Mouse (Mus musculus) limb, embryonic 11.5 days (tissue): ENCODE data around the gene Trim46. TPM values are rescaled to one million over a fixed set of nuclear protein-coding genes. Genes with fewer than 3 reads are reported as not detected.

ENCODE experiments used
- ATAC-seq: fragments of 200-750 bp; cut with Nextera tagmentation; 2 replicates; pipeline ENCODE4 v1.8.0; 2017; ENCODE audit warnings: low read depth; ENCODE audit not compliant: insufficient number of reproducible peaks, low FRiP score, low TSS enrichment
- DNase-seq: peaks from one replicate; pipeline ENCODE4 v3.0.0-alpha.2; 2015; ENCODE audit warnings: low spot score
- H3K27ac ChIP-seq: fragments of 300-500 bp; sonication (generic); replicated peaks from 2 replicates; pipeline ENCODE4 v1.5.1; 2014; ENCODE audit warnings: low read depth, mild to moderate bottlenecking, low read length
- H3K27me3 ChIP-seq: fragments of 300-500 bp; sonication (generic); 2 replicates; pipeline ENCODE4 v1.6.1; 2014; ENCODE audit warnings: mild to moderate bottlenecking, low read length, mixed read lengths; ENCODE audit not compliant: control insufficient read depth, insufficient read depth
- H3K36me3 ChIP-seq: fragments of 300-500 bp; sonication (generic); 2 replicates; pipeline ENCODE4 v1.6.1; 2014; ENCODE audit warnings: mild to moderate bottlenecking, low read length, moderate library complexity, mixed read lengths; ENCODE audit not compliant: control insufficient read depth, insufficient read depth
- H3K4me1 ChIP-seq: fragments of 300-500 bp; sonication (generic); 2 replicates; pipeline ENCODE4 v1.6.1; 2014; ENCODE audit warnings: low read length, mixed read lengths; ENCODE audit not compliant: control insufficient read depth, insufficient read depth
- H3K4me2 ChIP-seq: fragments of 300-500 bp; sonication (generic); 2 replicates; pipeline ENCODE4 v1.6.1; 2014; ENCODE audit warnings: low read depth, mild to moderate bottlenecking, moderate library complexity; ENCODE audit not compliant: severe bottlenecking
- H3K4me3 ChIP-seq: fragments of 300-500 bp; sonication (generic); 2 replicates; pipeline ENCODE4 v1.5.1; 2014; ENCODE audit warnings: low read depth, low read length
- H3K9ac ChIP-seq: fragments of 300-500 bp; sonication (generic); 2 replicates; pipeline ENCODE4 v1.6.1; 2014; ENCODE audit warnings: mild to moderate bottlenecking, low read length
- H3K9me3 ChIP-seq: fragments of 300-500 bp; sonication (generic); 2 replicates; pipeline ENCODE4 v1.6.1; 2016; ENCODE audit warnings: low read length; ENCODE audit not compliant: control insufficient read depth
- WGBS: fragments of 180-500 bp; shearing (Covaris S2); extraction: QIAGEN DNeasy Blood & Tissue Kit; methylation state at CpG from one replicate; pipeline ENCODE4 v1.1.7; 2014; 5-methylcytosine and 5-hydroxymethylcytosine counted together
- polyA plus RNA-seq: library from polyadenylated mRNA; unstranded; fragments of >200 nt; fragmentation: Nextera tagmentation; extraction: Ambion mirVana; gene quantifications from 2 replicates; pipeline ENCODE4 v1.2.1, GENCODE M21; 2014

Trim46 gene
- polyA plus RNA-seq, 1 experiment from 2014 or later = 5.5 TPM

GRCm38 (mm10) chr3:89266439-89266893, 20.4 kb upstream of the Trim46 start:
- Histone ChIP-seq H3K27me3 (no peaks in the 10 kb centered on the region), H3K9ac (peak overlapping the region; percentile 83), H3K4me2 (peak overlapping the region; percentile 95), H3K4me1 (peaks cover 15% of the 10 kb centered on the region), H3K27ac (no peak overlapping the region; the same call in 1 of the 2 replicates), H3K9me3 (no peaks in the 10 kb centered on the region), H3K4me3 (peak overlapping the region; percentile 55), H3K36me3 (no peaks in the 10 kb centered on the region)
- ATAC-seq = peak; percentile 66
- DNase-seq = peak; percentile 87
- under 1% methylated on average over 20 of the region's 20 CpGs for WGBS

- no peak overlapping the region for H3K4me2 ChIP-seq
- no peak overlapping the region for H3K27ac ChIP-seq
- H3K9me3 ChIP-seq = no peaks in the 10 kb centered on the region
- ATAC-seq (no peak), DNase-seq (no peak)
- WGBS = 71% methylated on average over 10 of the region's 10 CpGs
- H3K4me1 ChIP-seq = peaks cover 4% of the 10 kb centered on the region; the same call in 1 of the 2 replicates
- no peak overlapping the region for H3K4me3 ChIP-seq
- no peak overlapping the region for H3K9ac ChIP-seq
- no peaks in the 10 kb centered on the region for H3K36me3 ChIP-seq
- H3K27me3 ChIP-seq = no peaks in the 10 kb centered on the region
These were observed 16.3 kb upstream of the Trim46 start for GRCm38 (mm10) chr3:89262417-89262816.

GRCm38 (mm10) chr3:89260211-89260610, 14.1 kb upstream of the Trim46 start:
- H3K36me3 ChIP-seq = no peaks in the 10 kb centered on the region
- H3K9me3 ChIP-seq = no peaks in the 10 kb centered on the region
- ATAC-seq (no peak), DNase-seq (no peak)
- H3K4me2 ChIP-seq = no peak overlapping the region
- no peak overlapping the region for H3K9ac ChIP-seq
- H3K27ac ChIP-seq = no peak overlapping the region
- H3K27me3 ChIP-seq = no peaks in the 10 kb centered on the region
- WGBS = 78% methylated on average over 3 of the region's 3 CpGs
- no peak overlapping the region for H3K4me3 ChIP-seq
- H3K4me1 ChIP-seq = no peaks in the 10 kb centered on the region

GRCm38 (mm10) chr3:89259076-89259475, 13.0 kb upstream of the Trim46 start, which contains the start of gene Dpm3:
Gene Dpm3, plus strand, starts transcription at chr3:89259358.
- H3K4me2 ChIP-seq = no peak within 1 kb of the TSS
- H3K27me3 ChIP-seq = no peaks in the 10 kb centered on the region
- H3K36me3 ChIP-seq = no peaks in the 10 kb centered on the region
- no peaks in the 10 kb centered on the region for H3K4me1 ChIP-seq
- no peak for ATAC-seq
- H3K9ac ChIP-seq = no peak within 1 kb of the TSS
- no peaks in the 10 kb centered on the region for H3K9me3 ChIP-seq
- WGBS = 47% methylated on average over 7 of the region's 7 CpGs
- no peak for DNase-seq
- no peak within 1 kb of the TSS for H3K4me3 ChIP-seq
- H3K27ac ChIP-seq = no peak within 1 kb of the TSS

GRCm38 (mm10) chr3:89256177-89256576, 10.1 kb upstream of the Trim46 start:
- Histone ChIP-seq H3K27ac (no peak overlapping the region), H3K4me3 (no peak overlapping the region), H3K27me3 (no peaks in the 10 kb centered on the region), H3K4me1 (peaks cover 3% of the 10 kb centered on the region), H3K36me3 (no peaks in the 10 kb centered on the region), H3K9ac (0 out of 2 replicates have a peak overlapping the region, but pooled peaks have one; percentile 22), H3K9me3 (no peaks in the 10 kb centered on the region), H3K4me2 (no peak overlapping the region)
- 87% methylated on average over 5 of the region's 5 CpGs for WGBS
- no peak for ATAC-seq
- no peak for DNase-seq

- no peaks in the 10 kb centered on the region for H3K27me3 ChIP-seq
- no peak for ATAC-seq
- no peak overlapping the region for H3K4me3 ChIP-seq
- no peak overlapping the region for H3K9ac ChIP-seq
- 91% methylated on average over 5 of the region's 5 CpGs for WGBS
- H3K4me2 ChIP-seq = no peak overlapping the region
- H3K36me3 ChIP-seq = no peaks in the 10 kb centered on the region
- DNase-seq = no peak
- H3K9me3 ChIP-seq = no peaks in the 10 kb centered on the region
- no peak overlapping the region for H3K27ac ChIP-seq
- H3K4me1 ChIP-seq = peaks cover 9% of the 10 kb centered on the region
These were observed 8.9 kb upstream of the Trim46 start for GRCm38 (mm10) chr3:89254994-89255393.

GRCm38 (mm10) chr3:89251365-89251895, 5.3 kb upstream of the Trim46 start:
- Histone ChIP-seq H3K27me3 (no peaks in the 10 kb centered on the region), H3K4me3 (no peak overlapping the region), H3K9me3 (no peaks in the 10 kb centered on the region), H3K27ac (no peak overlapping the region), H3K4me2 (peak overlapping the region; percentile 38), H3K9ac (no peak overlapping the region), H3K36me3 (no peaks in the 10 kb centered on the region; the same call in 1 of the 2 replicates), H3K4me1 (peaks cover 15% of the 10 kb centered on the region)
- DNase-seq (peak; percentile 59), ATAC-seq (peak; percentile 29; the same call in 1 of the 2 replicates)
- WGBS = 6% methylated on average over 17 of the region's 17 CpGs

GRCm38 (mm10) chr3:89250435-89251040, 4.4 kb upstream of the Trim46 start:
- peaks cover 19% of the 10 kb centered on the region for H3K4me1 ChIP-seq
- ATAC-seq (no peak), DNase-seq (peak; percentile 71)
- H3K4me2 ChIP-seq = peak overlapping the region; percentile 38; the same call in 1 of the 2 replicates
- no peaks in the 10 kb centered on the region for H3K9me3 ChIP-seq
- H3K27ac ChIP-seq = no peak overlapping the region; the same call in 1 of the 2 replicates
- H3K36me3 ChIP-seq = no peaks in the 10 kb centered on the region; the same call in 1 of the 2 replicates
- WGBS = 18% methylated on average over 7 of the region's 7 CpGs
- H3K9ac ChIP-seq = no peak overlapping the region
- no peaks in the 10 kb centered on the region for H3K27me3 ChIP-seq
- H3K4me3 ChIP-seq = no peak overlapping the region
